26 mouse cellular contexts compared by ENCODE assay signal in the genomic region with DNA sequence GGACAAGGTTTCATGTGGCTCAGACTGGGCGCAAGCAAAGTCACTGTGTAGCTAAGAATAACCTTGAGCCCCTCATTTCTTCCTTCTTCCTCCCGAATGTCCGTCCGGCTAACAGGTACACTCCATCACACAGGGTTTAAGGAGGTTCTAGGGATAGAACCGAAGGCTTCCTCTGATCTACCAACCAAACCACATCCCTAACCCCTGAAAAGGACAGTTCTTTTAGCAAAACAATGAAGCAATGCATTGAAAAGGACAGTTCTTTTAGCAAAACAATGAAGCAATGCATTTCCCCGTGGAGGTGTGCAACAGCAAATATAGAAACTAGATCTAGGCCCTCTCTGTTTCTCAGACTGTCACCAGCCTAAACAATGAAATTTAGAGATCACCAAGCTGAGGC. TPM values are rescaled to one million over a fixed set of nuclear protein-coding genes. Genes with fewer than 3 reads are reported as not detected.
"Had no signal": no experiment of that assay in that cellular context is flagged by ENCODE, and none has a peak within 500 bp of the region (broad histone marks: within the 10 kb centered on the region; RNA-seq: fewer than 3 reads in every experiment).

No protein-coding gene starts in this region.

- H3K36me3 ChIP-seq: heart, embryonic 10.5 days; heart, embryonic 12.5 days; hindbrain, embryonic 12.5 days; intestine, embryonic 15.5 days; limb, embryonic 13.5 days; limb, embryonic 15.5 days; liver, embryonic 12.5 days had no signal

- H3K9me3 ChIP-seq: heart, embryonic 10.5 days; heart, embryonic 12.5 days; hindbrain, embryonic 10.5 days; hindbrain, embryonic 12.5 days; intestine, embryonic 15.5 days; limb, embryonic 13.5 days; limb, embryonic 15.5 days; liver, embryonic 12.5 days had no signal

- H3K27me3 ChIP-seq: heart, embryonic 12.5 days; hindbrain, embryonic 12.5 days; intestine, embryonic 15.5 days; limb, embryonic 13.5 days; limb, embryonic 15.5 days; liver, embryonic 12.5 days had no signal

- H3K9ac ChIP-seq: heart, embryonic 12.5 days; hindbrain, embryonic 12.5 days; hindbrain, embryonic 14.5 days; intestine, embryonic 15.5 days; limb, embryonic 13.5 days; limb, embryonic 15.5 days; liver, embryonic 12.5 days; liver, embryonic 14.5 days had no signal

- H3K27ac ChIP-seq: gastrocnemius, adult 2 months; heart, embryonic 10.5 days; hindbrain, embryonic 10.5 days; hindbrain, embryonic 12.5 days; hindbrain, embryonic 14.5 days; intestine, embryonic 15.5 days; layer of hippocampus, adult 2 months; left cerebral cortex, adult 2 months; limb, embryonic 13.5 days; limb, embryonic 15.5 days; liver, embryonic 12.5 days; liver, embryonic 14.5 days had no signal

- H3K4me3 ChIP-seq: gastrocnemius, adult 2 months; heart, embryonic 10.5 days; heart, embryonic 12.5 days; hindbrain, embryonic 10.5 days; hindbrain, embryonic 12.5 days; intestine, embryonic 15.5 days; layer of hippocampus, adult 2 months; left cerebral cortex, adult 2 months; limb, embryonic 13.5 days; limb, embryonic 15.5 days; liver, embryonic 12.5 days had no signal

- H3K4me1 ChIP-seq: heart, embryonic 10.5 days; heart, embryonic 12.5 days; hindbrain, embryonic 10.5 days; hindbrain, embryonic 12.5 days; intestine, embryonic 15.5 days had no signal

- DNase-seq: gastrocnemius, adult 2 months; gastrocnemius, postnatal 10 days; gastrocnemius, postnatal 25 days; heart, adult 18-20 months; heart, postnatal 10 days; heart, postnatal 4 days; kidney, adult 18-20 months; kidney, adult 8-10 months; kidney, postnatal 10 days; kidney, postnatal 25 days; kidney, postnatal 4 days; left cerebral cortex, postnatal 4 days had no signal

RNA-seq across cellular contexts. Expression of gene Tmod2, which starts 46.2 kb away (rescaled TPM):
- total RNA-seq: granulocyte monocyte progenitor cell, adult 5-6 weeks had no signal
- polyA plus RNA-seq: liver, adult 2 months had no signal
